Mouse (Mus musculus): ENCODE data around the gene Prkce.

DNA sequence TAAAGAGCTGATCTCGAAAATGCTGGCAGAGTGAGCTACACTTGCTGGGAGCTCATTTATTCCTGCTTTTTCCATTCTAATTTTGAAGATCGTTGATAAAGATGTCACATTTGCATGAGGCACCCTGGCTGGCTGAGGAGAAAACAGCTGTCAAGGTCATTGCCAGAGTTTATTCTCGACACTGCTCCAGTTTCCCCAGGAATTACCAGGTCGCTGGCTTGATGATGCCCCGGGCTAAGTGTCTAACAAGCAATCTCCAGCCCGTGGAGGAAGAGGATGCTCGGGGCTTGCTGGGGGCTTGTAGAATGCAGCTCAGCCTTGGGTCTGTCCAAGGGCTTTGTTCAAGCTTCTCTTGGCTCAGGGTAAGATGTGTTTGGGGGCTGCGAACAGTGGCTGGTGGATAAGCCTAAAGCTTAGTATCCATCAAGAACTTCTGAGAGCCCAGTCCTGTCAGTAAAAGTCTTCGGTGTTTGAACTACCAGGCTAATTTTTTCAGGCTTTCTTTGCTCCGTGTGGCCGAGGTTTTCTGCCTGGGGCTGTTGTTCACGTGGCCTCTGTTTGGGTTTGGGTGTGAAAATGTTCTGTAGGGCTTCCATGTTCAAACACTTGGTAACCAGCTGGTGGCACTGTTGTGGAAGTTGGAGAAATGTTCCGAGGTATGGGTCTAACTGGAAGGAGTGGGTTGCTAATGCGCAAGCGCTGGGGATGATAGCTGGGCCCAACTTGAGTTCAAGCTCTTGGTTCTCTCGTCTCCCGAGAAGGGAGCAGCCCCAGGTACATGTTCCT is 293.3 kb downstream of the Prkce start:
- TF ChIP-seq POLR2A (IDR thresholded peaks at IDR 0.05; ENCODE audit: insufficient read depth, low read depth, low read length) (no peak), CTCF (IDR thresholded peaks at IDR 0.05; ENCODE audit: insufficient read depth, low read depth, low read length) (no peak; the same call in 1 of the 2 replicates)
